Mouse (Mus musculus) gonadal fat pad, adult 2 months (tissue): ENCODE data around the gene Rnf168. TPM values are rescaled to one million over a fixed set of nuclear protein-coding genes. Genes with fewer than 3 reads are reported as not detected.
A peak's percentile ranks its signal among the peaks of the same experiment; 100 is the strongest.
"Not testable (repeated sequence)": the region's sequence is repeated elsewhere in the genome, so short reads cannot be mapped to it uniquely, and the experiment has no call there.

Experiments used
- DNase-seq: peaks from one replicate; pipeline ENCODE4 v3.0.0-alpha.2; 2012; ENCODE audit warnings: low read depth
- polyA plus RNA-seq: library from polyadenylated mRNA; depleted of rRNA; stranded (reverse); fragments of >200 nt; gene quantifications from 2 replicates; pipeline ENCODE4 v1.2.3, GENCODE M21; 2012; rRNA removed

Gene Rnf168
- polyA plus RNA-seq, result 7.6 and 12.0 TPM in 2 replicates

DNA sequence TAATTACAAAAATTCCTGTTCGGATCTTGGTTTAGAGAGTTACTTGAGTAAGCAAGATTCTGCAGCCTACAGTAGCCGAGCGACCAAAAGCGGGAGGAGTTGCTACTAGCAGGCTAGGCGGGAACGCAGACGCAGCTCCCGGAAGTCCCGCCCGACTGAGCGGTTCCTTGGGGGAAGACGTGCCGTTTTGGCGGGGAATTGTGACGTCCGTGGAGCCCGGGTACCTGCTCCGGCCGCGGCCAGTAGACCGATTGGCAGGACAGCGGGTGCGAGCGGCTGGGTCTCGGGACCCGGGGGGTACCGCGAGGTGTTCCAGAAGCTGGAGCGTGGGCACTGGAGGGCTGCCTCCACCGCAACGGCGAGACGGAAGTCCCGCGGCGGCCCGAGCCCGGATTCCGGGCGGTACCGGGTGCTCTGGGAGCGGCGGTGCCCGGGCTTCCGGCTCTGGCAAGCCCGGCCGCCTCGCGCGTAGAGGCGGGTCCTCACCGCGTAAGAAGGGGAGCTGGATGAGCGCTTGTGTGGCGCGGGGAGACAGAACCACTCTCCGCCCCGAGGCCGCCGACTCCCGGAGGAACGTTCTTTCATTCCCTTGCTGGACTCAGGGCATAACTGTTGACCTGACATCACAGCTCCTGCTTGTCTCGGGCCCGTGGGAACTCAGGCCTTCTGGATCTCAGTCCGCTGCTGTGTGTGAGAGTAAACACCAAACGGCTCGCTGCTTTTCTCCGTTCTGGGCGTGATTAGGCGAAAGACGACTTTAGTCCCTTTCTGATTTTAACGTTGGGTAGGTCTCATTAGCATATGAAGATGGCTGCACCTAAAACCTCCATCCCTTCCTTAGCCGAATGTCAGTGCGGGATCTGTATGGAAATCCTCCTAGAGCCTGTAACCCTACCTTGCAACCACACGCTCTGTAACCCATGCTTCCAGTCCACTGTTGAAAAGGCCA is at the start of gene Rnf168:
TSS of gene Rnf168 (plus strand) at position 152 of the 949 bp plus-strand sequence.
- DNase-seq, result no peak

DNA sequence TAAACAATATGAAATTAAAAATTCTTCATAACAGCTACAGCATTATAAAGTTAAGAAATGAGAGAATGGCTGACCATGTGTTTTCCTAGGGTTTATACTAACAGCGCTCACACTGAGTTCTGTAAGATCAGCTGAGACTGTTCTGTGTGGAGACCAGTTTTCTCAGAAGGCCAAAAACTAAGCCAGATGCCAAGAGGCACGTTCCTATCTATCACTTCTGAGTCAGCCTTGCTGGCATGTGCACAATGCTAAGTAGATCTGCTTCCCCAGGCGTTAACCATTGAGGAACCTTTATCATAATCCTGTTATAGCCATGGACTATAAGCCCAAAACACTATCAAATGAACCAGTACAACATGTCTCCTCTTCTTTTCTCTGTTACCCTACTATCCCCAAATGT is 45.2 kb upstream of the Rnf168 start:
- not testable (repeated sequence) for DNase-seq

DNA sequence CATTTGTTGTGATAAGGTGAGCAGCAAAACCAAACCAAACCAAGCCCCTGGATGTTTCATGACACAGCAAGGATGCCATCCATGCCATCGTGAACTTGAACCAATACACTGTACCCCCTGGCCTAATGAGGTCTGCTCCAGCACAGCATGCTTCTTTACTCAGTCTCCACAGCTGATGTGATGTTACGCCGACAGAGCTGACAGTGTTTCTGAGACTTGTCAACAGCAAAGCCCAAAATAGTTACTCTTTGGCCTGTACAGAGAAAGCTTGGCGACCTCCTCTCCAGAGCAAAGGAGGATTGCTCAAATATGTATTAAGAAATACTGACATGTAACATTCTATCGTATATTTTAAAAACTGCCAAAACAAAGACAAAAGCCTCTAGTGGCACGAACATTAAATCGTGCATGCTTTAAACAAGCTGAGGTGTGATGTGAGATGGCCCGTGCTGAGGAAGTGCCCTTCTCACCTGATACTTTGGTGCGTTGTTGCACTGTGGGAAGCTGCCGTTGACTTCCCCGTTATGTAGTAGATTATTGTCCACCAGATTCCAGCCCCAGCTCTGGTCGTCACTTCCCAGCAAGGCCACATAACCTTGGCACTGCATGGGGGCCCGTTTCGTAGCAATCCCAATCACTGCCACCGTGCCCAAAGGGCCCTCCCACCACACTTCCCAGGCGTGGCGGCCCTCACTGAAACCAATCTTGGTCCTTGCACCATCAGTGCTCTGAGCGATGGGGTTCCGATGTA is 39.2 kb upstream of the Rnf168 start:
- no peak for DNase-seq

DNA sequence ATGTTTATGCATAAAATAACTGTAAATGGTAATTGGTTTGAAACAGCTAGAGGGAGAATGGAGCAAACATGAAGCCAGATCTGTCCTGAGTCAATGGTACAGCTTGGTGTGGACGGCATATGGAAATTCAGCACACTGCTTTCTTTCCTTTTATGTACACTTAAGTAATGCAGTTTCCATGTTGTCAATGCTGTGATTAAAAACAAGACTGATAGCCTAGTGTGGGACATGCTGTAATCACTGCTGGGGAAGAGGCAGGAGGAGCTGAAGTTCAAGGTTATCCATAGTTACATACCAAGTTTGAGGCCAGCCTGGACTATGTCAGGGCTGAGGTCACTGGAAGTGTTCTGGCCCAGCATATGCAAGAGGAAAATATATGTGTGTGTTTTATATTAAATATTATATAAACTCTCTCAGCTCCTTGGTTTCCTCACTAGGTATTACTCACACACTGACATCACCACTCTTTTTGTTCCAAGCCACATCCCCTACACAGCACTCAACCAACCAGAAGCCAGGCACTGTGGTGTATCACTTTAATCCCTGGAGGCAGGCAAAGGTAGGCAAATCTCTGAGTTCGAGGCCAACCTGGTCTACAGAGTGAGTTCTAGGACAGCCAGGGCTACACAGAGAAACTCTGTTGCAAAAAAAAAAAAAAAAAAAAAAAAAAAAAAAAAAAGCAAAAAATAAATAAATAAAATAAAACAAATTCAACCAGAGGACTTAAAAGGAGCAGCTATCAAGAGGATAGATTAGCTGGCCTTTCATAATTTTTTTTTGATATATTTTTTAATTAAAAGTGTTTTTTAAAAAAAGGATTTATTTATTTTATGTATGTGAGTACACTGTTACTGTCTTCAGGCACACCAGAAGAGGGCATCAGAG is 37.6 kb upstream of the Rnf168 start:
- DNase-seq, result no peak

DNA sequence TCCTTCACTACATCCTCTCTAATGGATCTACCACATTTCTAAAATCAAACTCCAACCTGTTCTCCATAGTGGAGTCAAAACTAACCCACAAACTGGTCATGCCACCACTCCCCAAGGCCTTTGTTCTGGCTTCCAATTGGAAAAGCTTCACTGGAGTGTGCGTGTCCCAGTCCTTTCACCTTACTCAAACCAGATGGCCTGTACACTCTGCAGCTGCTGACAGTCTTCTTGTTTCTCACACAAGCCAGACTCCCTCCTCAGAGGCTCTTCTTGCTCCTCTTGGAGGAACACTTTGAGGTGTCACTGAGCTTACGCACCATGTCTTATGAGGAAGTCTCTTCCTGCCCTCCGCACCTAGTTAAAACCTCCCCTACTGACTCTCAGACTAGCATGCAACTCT is 33.4 kb upstream of the Rnf168 start:
- no peak for DNase-seq

DNA sequence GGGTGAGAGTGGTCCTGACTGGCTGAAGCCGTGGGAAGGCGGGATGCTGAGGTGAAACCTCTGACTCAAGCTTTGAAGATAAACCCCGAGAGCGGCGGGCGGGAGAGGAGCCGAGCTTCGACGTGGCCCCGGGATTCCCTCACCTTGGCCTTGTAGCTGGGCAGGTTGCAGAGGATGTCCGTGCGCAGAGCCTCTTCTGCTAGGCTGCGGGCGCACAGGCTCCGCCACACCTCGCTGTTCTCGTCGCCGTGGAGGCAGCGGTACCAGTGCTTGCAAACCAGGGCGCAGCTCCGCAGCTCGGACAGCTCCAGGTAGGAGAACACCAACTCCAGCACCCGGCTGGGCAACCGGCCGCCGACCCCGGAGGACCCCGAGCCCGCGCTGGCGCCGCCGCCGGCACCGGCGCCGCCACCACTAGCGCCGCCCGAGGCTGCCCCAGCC is 30.9 kb upstream of the Rnf168 start:
- no peak for DNase-seq

DNA sequence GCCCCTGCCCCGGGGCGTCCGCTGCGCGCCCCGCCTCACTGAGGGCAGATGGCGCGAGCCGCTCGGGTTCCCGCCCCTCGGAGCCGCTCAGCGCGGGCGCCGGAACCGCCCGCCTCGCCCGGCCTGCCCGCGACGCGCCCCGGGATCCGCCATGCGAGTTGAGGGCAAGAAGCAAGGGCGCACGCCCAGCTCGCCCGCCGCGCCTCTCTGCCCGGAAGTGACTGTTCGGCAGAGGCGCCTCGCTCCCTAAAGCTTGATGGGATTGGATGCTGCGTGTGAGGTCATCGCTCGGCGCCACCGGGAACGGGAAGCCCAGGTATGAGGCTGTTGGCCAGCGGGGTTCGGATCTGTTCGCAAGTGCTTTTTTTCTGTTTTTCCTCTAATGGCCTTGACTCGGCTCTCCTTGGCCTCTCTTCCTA is 30.3 kb upstream of the Rnf168 start, which contains the start of the genes Fbxo45 and Wdr53:
TSS of gene Fbxo45 (minus strand) at position 207 of the 419 bp plus-strand sequence.
TSS of gene Wdr53 (plus strand) at position 276 of the 419 bp plus-strand sequence.
- DNase-seq, result peak; percentile 61

DNA sequence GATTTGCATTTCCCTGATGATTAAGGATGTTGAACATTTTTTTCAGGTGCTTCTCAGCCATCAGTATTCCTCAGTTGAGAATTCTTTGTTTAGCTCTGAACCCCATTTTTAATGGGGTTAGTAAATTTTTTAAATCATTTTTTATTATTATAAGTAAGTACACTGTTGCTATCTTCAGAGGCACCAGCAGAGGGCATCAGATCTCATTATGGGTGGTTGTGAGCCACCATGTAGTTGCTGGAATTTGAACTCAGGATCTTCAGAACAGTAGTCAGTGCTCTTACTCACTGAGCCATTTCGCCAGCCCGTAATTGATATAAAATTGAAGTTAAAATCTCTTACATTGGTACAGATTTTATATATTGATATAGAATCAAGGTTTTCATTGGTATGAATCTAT is 13.0 kb upstream of the Rnf168 start:
- DNase-seq, result not testable (repeated sequence)

DNA sequence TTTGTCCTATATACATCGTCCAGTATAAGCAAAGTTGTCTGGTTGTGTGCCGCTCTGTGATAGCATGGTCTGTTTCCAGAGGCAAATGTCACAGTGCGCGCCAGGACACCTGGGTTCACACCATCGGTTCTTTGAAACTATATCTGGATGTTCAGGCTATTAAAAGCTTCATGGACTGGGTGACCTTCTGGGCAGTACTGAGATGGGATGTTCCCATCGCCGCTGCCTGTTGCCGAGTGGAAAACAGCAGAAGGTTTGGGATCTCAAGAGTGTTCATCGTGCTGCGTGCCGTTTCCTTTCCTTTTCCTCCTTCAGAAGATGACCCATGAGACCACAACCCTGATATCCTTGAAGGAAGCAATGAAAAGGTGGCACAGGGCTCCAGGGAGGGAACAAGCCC is 6.0 kb upstream of the Rnf168 start, which contains the start of gene Smco1:
TSS of gene Smco1 (plus strand) at position 178 of the 400 bp plus-strand sequence.
- DNase-seq, result no peak

DNA sequence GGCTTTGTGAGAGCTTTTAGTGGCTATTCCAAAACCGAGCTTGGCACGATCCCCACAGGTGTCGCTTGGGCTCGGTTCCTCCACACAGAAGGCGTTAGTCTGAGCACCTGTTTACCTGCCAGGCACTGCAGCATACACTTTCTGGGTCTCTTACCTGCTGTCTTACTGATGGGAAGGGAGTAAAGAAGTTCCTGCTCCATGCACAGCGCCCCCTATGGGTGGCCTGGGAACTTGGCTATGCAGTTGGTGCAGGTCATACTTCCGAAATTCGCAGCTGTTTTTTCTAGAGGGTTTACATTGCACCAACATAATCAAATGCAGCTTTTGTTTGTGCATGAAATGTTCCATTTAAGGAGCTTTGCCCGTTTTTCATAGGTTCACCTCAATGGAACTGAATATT is 3.9 kb upstream of the Rnf168 start:
- no peak for DNase-seq

DNA sequence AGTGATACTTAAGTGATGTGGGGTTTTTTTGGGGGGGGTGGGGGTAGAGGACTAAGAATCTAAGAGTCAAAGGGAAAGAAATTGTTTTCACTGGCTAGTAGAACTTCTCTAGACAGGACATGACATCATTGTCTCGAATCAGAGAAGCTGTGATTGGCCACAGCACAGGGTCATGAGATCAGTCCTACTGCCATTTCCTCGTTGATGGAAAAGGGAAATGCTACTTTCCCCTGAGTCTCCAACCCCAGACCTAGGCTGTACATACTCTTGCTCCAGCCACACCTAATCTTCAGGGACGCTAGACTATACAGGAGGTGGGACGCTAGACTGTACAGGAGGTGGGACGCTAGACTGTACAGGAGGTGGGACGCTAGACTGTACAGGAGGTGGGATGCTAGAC is 2.2 kb upstream of the Rnf168 start:
- no peak for DNase-seq

DNA sequence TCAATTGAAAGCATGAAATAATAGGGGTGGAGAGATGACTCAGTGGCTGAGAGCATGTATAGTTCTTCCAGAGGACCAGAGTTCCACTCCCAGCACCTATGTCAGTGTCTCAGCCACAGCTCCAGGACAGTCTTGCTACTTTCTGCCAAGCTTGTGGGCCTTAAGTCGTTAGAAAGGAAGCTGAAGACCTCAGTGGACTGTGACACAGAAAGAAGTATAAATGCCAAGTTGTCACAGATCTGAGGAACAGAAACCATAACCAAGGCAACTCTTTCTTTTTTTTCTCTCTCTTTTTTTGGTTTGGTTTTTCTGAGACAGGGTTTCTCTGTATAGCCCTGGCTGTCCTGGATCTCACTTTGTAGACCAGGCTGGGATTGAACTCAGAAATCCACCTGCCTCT is 1.4 kb upstream of the Rnf168 start:
- DNase-seq, result no peak

DNA sequence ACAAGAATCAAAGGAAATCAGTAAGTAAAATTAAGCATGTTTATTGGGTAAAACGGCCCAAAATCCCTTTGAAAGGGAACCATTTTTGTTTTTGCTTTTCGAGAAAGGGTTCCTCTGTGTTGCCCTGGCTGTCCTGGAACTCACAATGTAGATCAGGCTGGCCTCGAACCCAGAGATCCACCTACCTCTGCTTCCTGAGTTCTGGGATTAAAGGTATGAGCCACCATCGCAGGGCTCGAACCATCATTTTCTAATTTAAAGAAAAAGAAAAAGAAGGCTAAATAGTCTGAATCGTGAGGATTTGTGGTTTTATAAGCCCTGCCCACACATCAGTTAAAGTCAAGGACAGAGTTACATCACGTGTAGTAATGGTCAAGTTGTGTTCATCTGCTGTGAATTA is 1.1 kb downstream of the Rnf168 start:
- no peak for DNase-seq

DNA sequence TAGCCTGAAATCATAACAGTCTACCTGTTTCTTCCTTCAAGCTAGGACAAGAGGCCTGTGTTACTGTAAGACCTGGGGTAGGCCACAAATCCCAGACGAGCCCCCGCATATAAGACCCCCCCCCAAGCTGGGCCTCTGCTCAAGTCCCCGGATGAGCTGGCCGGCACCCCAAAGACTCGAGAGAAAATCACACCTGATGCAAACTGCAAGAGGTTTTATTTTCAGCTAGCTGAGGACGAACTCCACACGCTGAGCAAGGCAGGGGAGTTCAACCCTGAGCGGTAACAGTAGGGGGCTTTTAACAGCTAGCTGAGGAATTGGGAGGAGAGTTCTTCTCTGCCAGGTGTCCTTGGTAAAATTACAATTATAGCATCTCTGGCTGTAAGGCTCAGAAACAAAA is 3.0 kb downstream of the Rnf168 start:
- DNase-seq, result no peak

DNA sequence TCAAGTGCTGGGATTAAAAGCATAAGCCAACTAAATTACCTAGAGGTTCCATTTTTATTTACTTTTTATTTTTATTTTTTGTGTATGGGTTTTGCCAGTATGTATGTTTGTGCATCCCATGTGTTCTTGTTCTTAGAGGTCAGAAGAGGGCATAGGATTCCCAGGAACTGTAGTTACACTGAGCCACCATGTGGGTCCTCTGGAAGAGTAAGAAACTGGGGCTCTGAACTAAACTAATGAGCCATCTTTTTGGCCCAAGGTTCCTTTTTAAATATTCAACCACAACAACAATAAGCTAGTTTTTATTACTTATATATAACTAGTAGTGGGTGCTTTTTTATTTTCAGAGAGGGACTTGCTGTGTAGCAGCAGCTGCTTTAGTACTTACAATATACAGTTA is 5.3 kb downstream of the Rnf168 start:
- DNase-seq, result no peak

DNA sequence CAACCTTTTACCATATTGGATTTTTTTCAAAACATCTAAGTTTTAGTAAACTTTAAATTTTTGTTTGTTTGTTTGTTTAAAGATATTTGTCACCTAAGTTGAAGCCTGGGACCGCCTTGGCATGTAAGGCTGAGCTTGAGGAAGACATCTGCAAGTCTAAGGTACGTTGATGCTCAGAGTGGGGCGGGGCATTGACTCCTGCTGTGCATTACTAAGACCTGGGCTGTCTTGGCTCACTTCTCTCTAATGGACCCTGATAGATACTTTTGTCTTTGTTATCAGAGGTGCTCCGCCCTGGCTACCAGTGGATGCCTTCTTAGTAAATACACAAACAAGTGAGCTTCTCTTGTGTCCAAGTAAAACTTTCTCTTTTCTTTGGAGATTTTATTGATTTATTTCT is 14.6 kb downstream of the Rnf168 start:
- no peak for DNase-seq

DNA sequence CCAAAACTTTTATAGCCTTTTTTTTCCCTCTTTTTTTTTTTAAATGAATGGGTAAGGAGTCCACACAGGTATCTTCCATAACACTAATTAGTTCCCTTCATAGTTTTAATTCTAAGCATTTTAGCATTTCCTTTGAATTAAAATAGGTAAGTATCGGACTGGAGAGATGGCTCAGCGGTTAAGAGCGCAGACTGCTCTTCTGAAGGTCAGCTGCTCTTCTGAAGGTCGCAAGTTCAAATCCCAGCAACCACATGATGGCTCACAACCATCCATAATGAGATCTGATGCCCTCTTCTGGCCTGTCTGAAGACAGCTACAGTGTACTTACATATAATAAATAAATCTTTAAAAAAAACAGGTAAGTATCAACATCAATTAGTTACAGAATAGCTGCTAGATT is 22.4 kb downstream of the Rnf168 start:
- DNase-seq, result not testable (repeated sequence)

DNA sequence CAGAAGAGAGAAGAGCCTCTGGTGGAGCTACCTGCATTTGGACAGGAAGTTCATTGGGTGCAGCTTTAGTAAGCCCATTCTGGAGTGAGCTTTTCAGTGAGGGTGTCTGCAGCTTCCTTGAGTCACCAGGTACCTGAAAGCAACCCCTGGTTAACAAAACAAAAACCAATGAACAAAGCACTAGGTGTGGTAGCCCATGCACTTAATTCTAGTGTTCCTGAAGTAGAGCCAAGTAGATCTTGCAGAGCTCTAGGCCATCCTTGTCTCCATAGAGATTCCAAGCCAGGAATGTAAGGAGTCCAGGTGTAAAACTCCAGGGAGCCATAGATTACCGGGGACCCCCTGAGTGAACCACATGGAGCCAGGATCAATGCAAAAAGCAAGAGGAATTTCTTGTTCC is 25.8 kb downstream of the Rnf168 start:
- no peak for DNase-seq

DNA sequence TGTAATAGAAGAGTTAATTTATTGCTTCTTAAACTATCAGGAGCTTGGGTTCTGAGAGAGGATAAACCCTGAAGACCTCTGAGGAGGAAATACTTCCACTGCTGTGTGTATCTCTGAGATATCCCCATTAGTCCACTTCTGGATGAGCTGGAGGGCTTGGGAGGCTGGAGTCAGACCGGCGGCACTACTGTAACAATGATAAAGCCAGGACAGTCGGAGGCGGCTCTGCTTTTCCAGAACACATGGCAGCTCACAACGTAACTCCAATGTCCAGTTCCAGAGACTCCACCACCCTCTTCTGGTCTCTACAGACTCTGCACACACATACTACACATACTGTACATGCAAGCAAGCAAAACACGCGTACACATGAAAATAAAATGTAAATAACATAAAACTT is 26.6 kb downstream of the Rnf168 start:
- no peak for DNase-seq

DNA sequence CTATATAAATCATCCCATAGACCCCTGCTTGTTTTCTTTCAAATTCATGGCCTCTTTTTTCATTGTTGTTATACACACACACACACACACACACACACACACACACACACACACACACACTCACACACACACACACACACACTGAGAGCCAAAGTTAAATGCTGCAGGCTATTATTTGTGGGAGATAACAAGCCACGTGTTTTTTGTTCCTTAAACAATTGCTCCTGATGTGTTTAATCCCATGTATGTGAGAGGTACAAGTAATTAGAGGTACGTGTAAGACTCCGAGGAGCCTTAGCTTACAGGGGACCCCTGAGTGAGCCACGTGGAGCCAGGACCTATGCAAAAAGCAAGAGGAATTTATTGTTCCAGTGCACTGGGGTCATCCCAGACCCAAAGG is 34.7 kb downstream of the Rnf168 start:
- no peak for DNase-seq

DNA sequence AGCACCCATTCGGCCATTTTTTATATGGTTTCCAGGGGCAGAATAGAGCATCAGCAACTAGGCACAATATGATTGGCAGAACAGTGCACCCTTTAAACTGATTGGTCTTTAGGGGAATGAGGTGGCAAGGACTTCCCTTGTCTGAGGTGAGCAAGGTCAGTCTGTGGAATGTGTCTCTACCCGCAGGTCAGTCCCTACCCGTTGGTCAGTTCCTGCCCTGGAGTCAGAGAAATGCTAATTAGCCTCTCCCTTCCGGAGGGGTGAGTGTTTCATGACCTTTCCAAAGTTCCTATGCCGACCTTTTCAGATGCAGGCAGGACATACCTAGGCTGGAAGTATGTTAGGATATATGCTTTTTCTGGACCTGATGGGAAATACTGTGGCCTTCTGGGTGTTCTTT is 35.1 kb downstream of the Rnf168 start:
- no peak for DNase-seq

DNA sequence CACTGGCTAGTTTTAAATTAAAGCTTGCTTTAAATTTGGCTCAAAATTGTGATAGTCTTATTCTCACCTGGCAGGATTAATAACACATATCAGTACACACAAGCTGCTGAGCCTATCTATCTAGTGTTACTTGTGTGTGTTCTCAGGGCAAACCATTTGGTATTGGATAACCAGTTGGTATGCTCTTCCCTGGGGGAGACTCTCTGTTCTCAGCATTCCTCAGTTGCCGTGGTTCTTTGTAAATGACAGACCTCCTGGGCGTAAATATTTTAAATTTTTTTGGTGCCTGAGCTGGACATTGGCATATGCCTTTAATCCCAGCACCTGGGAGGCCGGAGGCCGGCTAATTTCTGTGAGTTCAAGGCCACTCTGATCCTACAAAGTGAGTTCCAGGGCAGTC is 35.6 kb downstream of the Rnf168 start:
- DNase-seq, result no peak
